Mouse (Mus musculus): ENCODE results near the gene Kcna6. TPM values are rescaled to one million over a fixed set of nuclear protein-coding genes. Genes with fewer than 3 reads are reported as not detected.

Kcna6 gene
- polyA plus RNA-seq, 1 experiment from 2014 or later = 1.6 TPM

- ATAC-seq (ENCODE audit: borderline replicate concordance, extremely low read depth, low FRiP score, low TSS enrichment) = no peak; the same call in 1 of the 2 replicates
- H3K27me3 ChIP-seq = no peaks in the 10 kb centered on the region
- H3K9ac ChIP-seq = no peak overlapping the region
- no peak overlapping the region for H3K4me3 ChIP-seq
- H3K36me3 ChIP-seq = no peaks in the 10 kb centered on the region
- no peak overlapping the region for H3K27ac ChIP-seq
- H3K4me2 ChIP-seq = no peak overlapping the region
- no peaks in the 10 kb centered on the region for H3K4me1 ChIP-seq
- 57% methylated on average over 5 of the region's 5 CpGs for WGBS
- H3K9me3 ChIP-seq = no peaks in the 10 kb centered on the region
Measured at GRCm38 (mm10) chr6:126766552-126766951, 26.1 kb upstream of the Kcna6 start.

GRCm38 (mm10) chr6:126764563-126765091, 24.2 kb upstream of the Kcna6 start:
- Histone ChIP-seq H3K9me3 (no peaks in the 10 kb centered on the region), H3K27me3 (no peaks in the 10 kb centered on the region), H3K4me3 (no peak overlapping the region), H3K27ac (no peak overlapping the region), H3K4me1 (no peaks in the 10 kb centered on the region), H3K36me3 (no peaks in the 10 kb centered on the region), H3K9ac (no peak overlapping the region), H3K4me2 (no peak overlapping the region)
- ATAC-seq (ENCODE audit: borderline replicate concordance, extremely low read depth, low FRiP score, low TSS enrichment) = no peak
- WGBS = 75% methylated on average over 11 of the region's 11 CpGs

DNA sequence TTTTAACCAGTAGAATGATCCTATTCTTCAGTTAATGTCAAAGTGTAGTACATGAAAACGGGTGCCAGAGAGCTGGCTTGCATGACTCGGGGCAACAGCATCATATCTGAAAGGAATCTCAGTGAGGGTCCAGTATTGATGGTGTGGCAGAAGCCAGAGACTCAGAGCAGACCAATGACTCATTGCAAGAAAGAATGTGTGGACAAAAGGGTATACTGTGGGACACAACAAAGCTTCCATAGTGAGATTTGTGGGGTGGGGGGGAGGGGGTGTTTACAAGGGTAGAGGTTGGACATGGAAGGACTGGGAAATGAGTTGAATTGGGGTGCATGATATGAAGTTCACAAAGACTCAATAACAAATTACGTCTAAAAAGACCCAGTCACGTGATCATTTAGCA, 20.9 kb upstream of the Kcna6 start:
- ATAC-seq (ENCODE audit: borderline replicate concordance, extremely low read depth, low FRiP score, low TSS enrichment) = no peak
- Histone ChIP-seq H3K4me1 (no peaks in the 10 kb centered on the region), H3K9me3 (no peaks in the 10 kb centered on the region), H3K9ac (no peak overlapping the region), H3K4me3 (no peak overlapping the region), H3K27me3 (no peaks in the 10 kb centered on the region), H3K36me3 (no peaks in the 10 kb centered on the region), H3K27ac (no peak overlapping the region), H3K4me2 (no peak overlapping the region)
- 85% methylated on average over 4 of the region's 4 CpGs for WGBS

DNA sequence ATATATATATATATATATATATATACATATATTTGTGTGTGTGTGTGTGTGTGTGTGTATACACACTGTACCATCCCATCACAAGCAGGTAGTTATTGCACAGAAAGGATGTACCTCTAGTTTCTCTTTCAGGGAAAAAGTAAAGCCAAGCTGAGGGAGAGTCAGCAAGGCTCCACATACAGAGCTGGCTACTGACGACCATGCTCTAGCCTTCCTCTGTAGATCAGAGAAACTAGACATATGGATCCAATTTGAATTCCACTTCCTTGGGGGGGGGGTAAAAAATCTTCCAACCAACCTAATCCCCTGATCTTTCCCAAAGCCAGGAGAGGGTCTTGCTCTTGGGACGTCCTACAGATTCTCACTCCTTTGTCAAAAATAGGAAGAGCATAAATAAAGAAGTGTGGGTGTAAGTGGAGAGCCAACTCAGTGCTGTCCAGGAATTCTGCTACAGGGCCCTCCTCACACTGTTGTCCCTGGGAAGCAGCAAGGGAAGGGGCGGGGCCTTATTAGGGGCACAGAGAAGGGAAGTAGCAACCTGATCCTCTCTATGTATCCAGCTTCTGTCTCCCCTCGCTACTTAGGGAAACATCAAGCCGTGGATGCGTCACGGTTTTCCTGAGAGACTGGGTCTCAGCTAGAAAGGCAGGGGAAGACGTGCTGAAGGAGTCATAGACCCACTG, 15.4 kb upstream of the Kcna6 start:
- Histone ChIP-seq H3K9ac (no peak overlapping the region), H3K4me2 (0 out of 2 replicates have a peak overlapping the region, but pooled peaks have one; percentile 16), H3K36me3 (no peaks in the 10 kb centered on the region), H3K9me3 (no peaks in the 10 kb centered on the region), H3K4me1 (no peaks in the 10 kb centered on the region), H3K27ac (no peak overlapping the region), H3K27me3 (no peaks in the 10 kb centered on the region), H3K4me3 (no peak overlapping the region)
- 17% methylated on average over 8 of the region's 8 CpGs for WGBS
- ATAC-seq (ENCODE audit: borderline replicate concordance, extremely low read depth, low FRiP score, low TSS enrichment) = no peak

GRCm38 (mm10) chr6:126752520-126752919, 12.0 kb upstream of the Kcna6 start:
- Histone ChIP-seq H3K9me3 (no peaks in the 10 kb centered on the region), H3K27me3 (no peaks in the 10 kb centered on the region), H3K4me3 (no peak overlapping the region), H3K27ac (no peak overlapping the region), H3K4me2 (no peak overlapping the region; the same call in 1 of the 2 replicates), H3K36me3 (no peaks in the 10 kb centered on the region), H3K9ac (no peak overlapping the region), H3K4me1 (no peaks in the 10 kb centered on the region)
- WGBS = 36% methylated on average over 12 of the region's 12 CpGs
- no peak for ATAC-seq (ENCODE audit: borderline replicate concordance, extremely low read depth, low FRiP score, low TSS enrichment)

GRCm38 (mm10) chr6:126745888-126746287, 5.4 kb upstream of the Kcna6 start:
- 17% methylated on average over 1 of the region's 1 CpGs for WGBS
- Histone ChIP-seq H3K4me2 (no peak overlapping the region), H3K27ac (no peak overlapping the region), H3K27me3 (peaks cover 19% of the 10 kb centered on the region; the same call in 1 of the 2 replicates), H3K9ac (no peak overlapping the region), H3K36me3 (no peaks in the 10 kb centered on the region), H3K9me3 (no peaks in the 10 kb centered on the region), H3K4me1 (no peaks in the 10 kb centered on the region), H3K4me3 (no peak overlapping the region)
- ATAC-seq (ENCODE audit: borderline replicate concordance, extremely low read depth, low FRiP score, low TSS enrichment) = no peak

DNA sequence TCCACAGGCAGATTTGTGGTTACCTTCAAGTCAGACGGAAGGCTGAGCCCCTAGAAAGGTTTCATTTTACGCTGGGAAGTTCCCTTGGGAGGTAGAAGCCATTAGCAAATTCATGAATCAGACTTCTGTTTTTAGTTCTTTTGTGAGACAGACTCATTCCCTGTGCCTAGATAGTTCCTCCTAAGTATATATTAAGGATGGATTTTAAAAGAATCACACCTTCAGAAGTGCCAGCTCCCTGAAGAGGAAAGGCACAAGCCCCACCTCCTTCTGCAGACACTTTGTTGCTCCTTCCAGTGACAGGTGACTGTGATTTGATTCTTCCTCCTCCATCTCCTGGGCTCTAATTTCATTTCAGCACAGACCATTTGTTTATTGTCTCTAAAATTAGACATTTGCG, 2.1 kb upstream of the Kcna6 start:
- H3K27me3 ChIP-seq = peaks cover 52% of the 10 kb centered on the region
- ATAC-seq (ENCODE audit: borderline replicate concordance, extremely low read depth, low FRiP score, low TSS enrichment) = no peak

DNA sequence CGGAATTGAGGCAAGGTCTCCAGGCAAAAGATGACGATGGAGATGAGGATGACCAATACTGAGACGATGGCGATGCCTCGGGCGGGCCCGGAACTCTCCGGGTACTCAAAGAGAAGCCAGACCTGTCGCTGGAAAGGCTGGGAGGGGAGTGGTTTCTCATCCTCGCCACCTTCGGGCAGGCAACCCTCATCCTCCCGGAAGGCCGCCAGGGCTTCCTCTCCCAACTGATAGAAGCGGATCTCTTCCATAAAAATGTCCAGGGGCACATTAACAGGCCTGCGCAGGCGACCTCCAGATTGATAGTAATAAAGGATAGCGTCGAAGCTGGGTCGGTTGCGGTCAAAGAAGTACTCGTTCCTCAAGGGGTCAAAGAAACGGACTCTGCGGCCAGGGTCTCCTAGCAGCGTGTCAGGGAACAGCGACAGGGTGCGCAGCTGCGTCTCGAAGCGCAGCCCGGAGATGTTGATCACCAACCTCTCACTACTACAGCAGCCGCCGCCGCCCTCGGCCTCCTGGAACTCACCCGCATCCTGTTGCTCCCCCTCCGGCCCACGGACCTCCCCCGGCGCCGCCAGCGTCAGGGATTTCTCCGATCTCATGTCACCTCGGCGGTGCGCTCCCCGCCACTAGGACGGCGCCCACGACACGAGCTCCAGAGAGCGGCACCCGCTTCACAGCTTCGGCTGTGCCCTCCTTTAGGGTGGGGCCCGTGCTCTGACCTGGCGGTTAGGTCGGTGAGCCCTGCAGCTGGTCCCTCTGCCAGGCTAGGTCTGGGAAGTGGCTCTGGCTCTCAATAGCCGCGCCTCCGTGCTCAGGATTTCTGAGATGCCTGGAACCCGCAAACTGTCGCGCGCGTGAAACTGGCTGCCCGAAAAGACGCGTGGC, 906 bp downstream of the Kcna6 start:
- Histone ChIP-seq H3K9ac (peak overlapping the region; percentile 37), H3K4me2 (peak overlapping the region; percentile 96), H3K27ac (no peak overlapping the region), H3K27me3 (peaks cover 56% of the 10 kb centered on the region), H3K4me1 (peaks cover 9% of the 10 kb centered on the region), H3K4me3 (peak overlapping the region; percentile 48), H3K36me3 (no peaks in the 10 kb centered on the region), H3K9me3 (no peaks in the 10 kb centered on the region)
- peak; percentile 33; the same call in 1 of the 2 replicates for ATAC-seq (ENCODE audit: borderline replicate concordance, extremely low read depth, low FRiP score, low TSS enrichment)
- WGBS = under 1% methylated on average over 67 of the region's 67 CpGs

More for the DNA sequence above, 2.1 kb upstream of the Kcna6 start:
- peaks cover 9% of the 10 kb centered on the region for H3K4me1 ChIP-seq
- WGBS = 42% methylated on average over 3 of the region's 3 CpGs
- no peak overlapping the region for H3K27ac ChIP-seq
- H3K4me2 ChIP-seq = no peak overlapping the region
- no peaks in the 10 kb centered on the region for H3K9me3 ChIP-seq
- no peak overlapping the region for H3K9ac ChIP-seq
- H3K4me3 ChIP-seq = no peak overlapping the region
- H3K36me3 ChIP-seq = no peaks in the 10 kb centered on the region

GRCm38 (mm10) chr6:126736996-126737395, 3.5 kb downstream of the Kcna6 start:
- no peaks in the 10 kb centered on the region for H3K36me3 ChIP-seq
- H3K9me3 ChIP-seq = no peaks in the 10 kb centered on the region
- H3K4me1 ChIP-seq = peaks cover 9% of the 10 kb centered on the region
- WGBS = 66% methylated on average over 4 of the region's 4 CpGs
- H3K4me2 ChIP-seq = no peak overlapping the region
- peaks cover 47% of the 10 kb centered on the region for H3K27me3 ChIP-seq
- H3K4me3 ChIP-seq = no peak overlapping the region
- no peak for ATAC-seq (ENCODE audit: borderline replicate concordance, extremely low read depth, low FRiP score, low TSS enrichment)
- H3K27ac ChIP-seq = no peak overlapping the region
- H3K9ac ChIP-seq = no peak overlapping the region

DNA sequence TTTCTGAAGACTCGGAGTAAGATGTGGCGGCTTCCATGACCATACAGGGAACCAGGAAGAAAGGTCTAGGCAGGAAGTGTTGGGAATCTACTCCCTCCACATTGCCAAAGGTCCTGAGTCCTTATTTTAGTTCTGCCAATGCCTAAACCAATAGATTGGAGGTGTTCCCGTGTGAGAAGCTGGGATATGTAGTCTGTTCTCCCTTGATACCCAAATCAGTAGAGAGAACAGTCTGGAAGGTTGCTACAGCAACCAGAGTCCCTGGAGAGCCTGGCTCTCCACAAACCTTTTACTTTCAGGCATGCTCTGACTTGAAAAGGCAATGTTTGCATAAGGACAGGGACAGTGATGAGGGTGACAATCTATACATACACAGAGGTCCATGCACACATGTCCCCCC, 4.7 kb downstream of the Kcna6 start:
- 62% methylated on average over 3 of the region's 3 CpGs for WGBS

GRCm38 (mm10) chr6:126732645-126733044, 7.8 kb downstream of the Kcna6 start:
- peaks cover 5% of the 10 kb centered on the region; the same call in 1 of the 2 replicates for H3K27me3 ChIP-seq
- H3K4me3 ChIP-seq = no peak overlapping the region
- ATAC-seq (ENCODE audit: borderline replicate concordance, extremely low read depth, low FRiP score, low TSS enrichment) = no peak
- H3K9ac ChIP-seq = no peak overlapping the region
- no peaks in the 10 kb centered on the region for H3K9me3 ChIP-seq
- no peaks in the 10 kb centered on the region for H3K36me3 ChIP-seq
- no peak overlapping the region for H3K4me2 ChIP-seq
- H3K27ac ChIP-seq = no peak overlapping the region
- 65% methylated on average over 6 of the region's 6 CpGs for WGBS
- no peaks in the 10 kb centered on the region for H3K4me1 ChIP-seq

More for the DNA sequence above, 4.7 kb downstream of the Kcna6 start:
- no peak overlapping the region for H3K4me2 ChIP-seq
- no peak overlapping the region for H3K27ac ChIP-seq
- no peak for ATAC-seq (ENCODE audit: borderline replicate concordance, extremely low read depth, low FRiP score, low TSS enrichment)
- H3K4me1 ChIP-seq = peaks cover 9% of the 10 kb centered on the region
- no peaks in the 10 kb centered on the region for H3K36me3 ChIP-seq
- H3K9ac ChIP-seq = no peak overlapping the region
- no peaks in the 10 kb centered on the region for H3K9me3 ChIP-seq
- H3K4me3 ChIP-seq = no peak overlapping the region
- H3K27me3 ChIP-seq = peaks cover 37% of the 10 kb centered on the region

DNA sequence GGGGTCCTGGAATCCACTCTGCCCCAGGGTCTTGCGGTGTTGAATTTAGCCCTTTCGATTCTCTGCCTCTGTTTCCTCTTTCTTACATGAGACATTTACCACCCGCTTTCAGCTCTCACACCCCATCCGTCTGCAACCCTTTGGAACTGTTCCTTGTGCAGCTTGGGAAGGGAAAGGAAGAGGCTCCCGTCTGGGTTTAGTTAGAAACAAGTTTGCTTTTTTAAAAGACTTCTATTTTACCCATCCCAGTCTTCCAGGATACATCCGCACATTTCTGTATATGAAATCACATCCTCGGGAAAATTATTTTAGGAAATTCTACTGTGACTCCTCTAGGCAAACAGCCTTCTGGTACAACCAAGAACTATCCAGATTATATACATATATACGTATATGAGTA, 11.7 kb downstream of the Kcna6 start:
- Histone ChIP-seq H3K36me3 (no peaks in the 10 kb centered on the region), H3K9ac (no peak overlapping the region), H3K27me3 (no peaks in the 10 kb centered on the region), H3K4me1 (no peaks in the 10 kb centered on the region), H3K9me3 (no peaks in the 10 kb centered on the region), H3K4me2 (no peak overlapping the region), H3K4me3 (no peak overlapping the region), H3K27ac (no peak overlapping the region)
- no peak for ATAC-seq (ENCODE audit: borderline replicate concordance, extremely low read depth, low FRiP score, low TSS enrichment)
- WGBS = 72% methylated on average over 8 of the region's 8 CpGs

All from lung, embryonic 15.5 days (tissue).